Mouse (Mus musculus): ENCODE measurements around the gene 1700069L16Rik. TPM values are rescaled to one million over a fixed set of nuclear protein-coding genes. Genes with fewer than 3 reads are reported as not detected.
A peak's percentile ranks its signal among the peaks of the same experiment; 100 is the strongest.

1700069L16Rik gene
- polyA plus RNA-seq, 1 experiment = not detected

GRCm38 (mm10) chr5:113678743-113679452, 45.7 kb downstream of the 1700069L16Rik start:
- no peak overlapping the region for H3K4me3 ChIP-seq (ENCODE audit: control insufficient read depth, insufficient read depth, low read length)
- no peaks in the 10 kb centered on the region for H3K36me3 ChIP-seq (ENCODE audit: control insufficient read depth, insufficient read depth, low read length)
- H3K27ac ChIP-seq (ENCODE audit: control insufficient read depth, insufficient read depth, low read length) = no peak overlapping the region
- H3K27me3 ChIP-seq (ENCODE audit: control insufficient read depth, insufficient read depth, low read length) = no peaks in the 10 kb centered on the region
- TF ChIP-seq CTCF (IDR thresholded peaks at IDR 0.05; ENCODE audit: borderline replicate concordance, control insufficient read depth, extremely low read depth, insufficient read depth, low read length, poor library complexity) = no peak
- TF ChIP-seq POLR2A (IDR thresholded peaks at IDR 0.05; ENCODE audit: control insufficient read depth, extremely low read depth, insufficient read depth, low read length, poor library complexity) = no peak
- 88% methylated on average over 10 of the region's 10 CpGs for WGBS
- H3K4me1 ChIP-seq (replicated peaks; ENCODE audit: control insufficient read depth, insufficient read depth, low read length) = no peaks in the 10 kb centered on the region
- no peak for DNase-seq

- H3K27ac ChIP-seq (ENCODE audit: control insufficient read depth, insufficient read depth, low read length) = no peak overlapping the region
- H3K4me3 ChIP-seq (ENCODE audit: control insufficient read depth, insufficient read depth, low read length) = no peak overlapping the region
- TF ChIP-seq POLR2A (IDR thresholded peaks at IDR 0.05; ENCODE audit: control insufficient read depth, extremely low read depth, insufficient read depth, low read length, poor library complexity) = no peak
- no peak for TF ChIP-seq CTCF (IDR thresholded peaks at IDR 0.05; ENCODE audit: borderline replicate concordance, control insufficient read depth, extremely low read depth, insufficient read depth, low read length, poor library complexity)
- 94% methylated on average over 5 of the region's 7 CpGs for WGBS
- peaks cover 4% of the 10 kb centered on the region; the same call in 1 of the 2 replicates for H3K4me1 ChIP-seq (replicated peaks; ENCODE audit: control insufficient read depth, insufficient read depth, low read length)
- H3K36me3 ChIP-seq (ENCODE audit: control insufficient read depth, insufficient read depth, low read length) = no peaks in the 10 kb centered on the region
- H3K27me3 ChIP-seq (ENCODE audit: control insufficient read depth, insufficient read depth, low read length) = no peaks in the 10 kb centered on the region
- DNase-seq = no peak
These were observed 47.0 kb downstream of the 1700069L16Rik start for GRCm38 (mm10) chr5:113677541-113677940.

GRCm38 (mm10) chr5:113674851-113675250, 49.7 kb downstream of the 1700069L16Rik start:
- no peak for DNase-seq
- Histone ChIP-seq H3K36me3 (ENCODE audit: control insufficient read depth, insufficient read depth, low read length) (no peaks in the 10 kb centered on the region), H3K4me1 (replicated peaks; ENCODE audit: control insufficient read depth, insufficient read depth, low read length) (peaks cover 6% of the 10 kb centered on the region; the same call in 1 of the 2 replicates), H3K4me3 (ENCODE audit: control insufficient read depth, insufficient read depth, low read length) (no peak overlapping the region), H3K27me3 (ENCODE audit: control insufficient read depth, insufficient read depth, low read length) (no peaks in the 10 kb centered on the region; the same call in 1 of the 2 replicates), H3K27ac (ENCODE audit: control insufficient read depth, insufficient read depth, low read length) (no peak overlapping the region)
- 92% methylated on average over 7 of the region's 7 CpGs for WGBS
- no peak for TF ChIP-seq CTCF (IDR thresholded peaks at IDR 0.05; ENCODE audit: borderline replicate concordance, control insufficient read depth, extremely low read depth, insufficient read depth, low read length, poor library complexity)
- TF ChIP-seq POLR2A (IDR thresholded peaks at IDR 0.05; ENCODE audit: control insufficient read depth, extremely low read depth, insufficient read depth, low read length, poor library complexity) = no peak

- no peak for TF ChIP-seq POLR2A (IDR thresholded peaks at IDR 0.05; ENCODE audit: control insufficient read depth, extremely low read depth, insufficient read depth, low read length, poor library complexity)
- TF ChIP-seq CTCF (IDR thresholded peaks at IDR 0.05; ENCODE audit: borderline replicate concordance, control insufficient read depth, extremely low read depth, insufficient read depth, low read length, poor library complexity) = no peak
- Histone ChIP-seq H3K36me3 (ENCODE audit: control insufficient read depth, insufficient read depth, low read length) (no peaks in the 10 kb centered on the region), H3K4me3 (ENCODE audit: control insufficient read depth, insufficient read depth, low read length) (no peak overlapping the region), H3K4me1 (replicated peaks; ENCODE audit: control insufficient read depth, insufficient read depth, low read length) (peaks cover 6% of the 10 kb centered on the region; the same call in 1 of the 2 replicates), H3K27ac (ENCODE audit: control insufficient read depth, insufficient read depth, low read length) (no peak overlapping the region), H3K27me3 (ENCODE audit: control insufficient read depth, insufficient read depth, low read length) (no peaks in the 10 kb centered on the region; the same call in 1 of the 2 replicates)
- DNase-seq = no peak
- 7% methylated on average over 7 of the region's 7 CpGs for WGBS
These were observed 52.1 kb downstream of the 1700069L16Rik start for GRCm38 (mm10) chr5:113672456-113672855.

GRCm38 (mm10) chr5:113670597-113670996, 54.0 kb downstream of the 1700069L16Rik start:
- Histone ChIP-seq H3K4me3 (ENCODE audit: control insufficient read depth, insufficient read depth, low read length) (no peak overlapping the region), H3K27me3 (ENCODE audit: control insufficient read depth, insufficient read depth, low read length) (no peaks in the 10 kb centered on the region; the same call in 1 of the 2 replicates), H3K36me3 (ENCODE audit: control insufficient read depth, insufficient read depth, low read length) (no peaks in the 10 kb centered on the region), H3K4me1 (replicated peaks; ENCODE audit: control insufficient read depth, insufficient read depth, low read length) (peaks cover 6% of the 10 kb centered on the region; the same call in 1 of the 2 replicates), H3K27ac (ENCODE audit: control insufficient read depth, insufficient read depth, low read length) (no peak overlapping the region)
- peak; percentile 64 for DNase-seq
- WGBS = 4% methylated on average over 6 of the region's 6 CpGs
- TF ChIP-seq POLR2A (IDR thresholded peaks at IDR 0.05; ENCODE audit: control insufficient read depth, extremely low read depth, insufficient read depth, low read length, poor library complexity) (no peak), CTCF (IDR thresholded peaks at IDR 0.05; ENCODE audit: borderline replicate concordance, control insufficient read depth, extremely low read depth, insufficient read depth, low read length, poor library complexity) (no peak)

- no peaks in the 10 kb centered on the region for H3K36me3 ChIP-seq (ENCODE audit: control insufficient read depth, insufficient read depth, low read length)
- no peak overlapping the region for H3K4me3 ChIP-seq (ENCODE audit: control insufficient read depth, insufficient read depth, low read length)
- H3K27me3 ChIP-seq (ENCODE audit: control insufficient read depth, insufficient read depth, low read length) = no peaks in the 10 kb centered on the region; the same call in 1 of the 2 replicates
- no peak overlapping the region for H3K27ac ChIP-seq (ENCODE audit: control insufficient read depth, insufficient read depth, low read length)
- TF ChIP-seq CTCF (IDR thresholded peaks at IDR 0.05; ENCODE audit: borderline replicate concordance, control insufficient read depth, extremely low read depth, insufficient read depth, low read length, poor library complexity) = no peak
- no peak for TF ChIP-seq POLR2A (IDR thresholded peaks at IDR 0.05; ENCODE audit: control insufficient read depth, extremely low read depth, insufficient read depth, low read length, poor library complexity)
- 20% methylated on average over 3 of the region's 3 CpGs for WGBS
- no peak for DNase-seq
- H3K4me1 ChIP-seq (replicated peaks; ENCODE audit: control insufficient read depth, insufficient read depth, low read length) = peaks cover 6% of the 10 kb centered on the region; the same call in 1 of the 2 replicates
These were observed 54.5 kb downstream of the 1700069L16Rik start for GRCm38 (mm10) chr5:113670110-113670509.

Data from thymus, adult 2 months (tissue).